Mouse (Mus musculus) limb, embryonic 12.5 days (tissue): ENCODE data around the gene Prrx1. TPM values are rescaled to one million over a fixed set of nuclear protein-coding genes. Genes with fewer than 3 reads are reported as not detected.

Experiments used
- ATAC-seq: fragments of 200-750 bp; cut with Nextera tagmentation; 2 replicates; pipeline ENCODE4 v1.8.0; 2017; ENCODE audit warnings: low read depth, moderate TSS enrichment; ENCODE audit not compliant: insufficient number of reproducible peaks, insufficient read depth, low FRiP score, low TSS enrichment
- H3K27ac ChIP-seq: fragments of 300-500 bp; sonication (generic); 2 replicates; pipeline ENCODE4 v1.5.1; 2016; ENCODE audit warnings: mild to moderate bottlenecking, moderate library complexity
- H3K27me3 ChIP-seq: fragments of 300-500 bp; sonication (generic); 2 replicates; pipeline ENCODE4 v1.6.1; 2016; ENCODE audit warnings: mild to moderate bottlenecking, moderate library complexity
- H3K36me3 ChIP-seq: fragments of 300-500 bp; sonication (generic); 2 replicates; pipeline ENCODE4 v1.6.1; 2016; ENCODE audit warnings: mild to moderate bottlenecking, moderate library complexity
- H3K4me1 ChIP-seq: fragments of 300-500 bp; sonication (generic); replicated peaks from 2 replicates; pipeline ENCODE4 v1.6.1; 2016
- H3K4me2 ChIP-seq: fragments of 300-500 bp; sonication (generic); 2 replicates; pipeline ENCODE4 v1.6.1; 2016; ENCODE audit warnings: mild to moderate bottlenecking, moderate library complexity
- H3K4me3 ChIP-seq: fragments of 300-500 bp; sonication (generic); replicated peaks from 2 replicates; pipeline ENCODE4 v1.5.1; 2016; ENCODE audit warnings: mild to moderate bottlenecking
- H3K9ac ChIP-seq: fragments of 300-500 bp; sonication (generic); replicated peaks from 2 replicates; pipeline ENCODE4 v1.6.1; 2016; ENCODE audit warnings: mild to moderate bottlenecking, moderate library complexity
- H3K9me3 ChIP-seq: fragments of 300-500 bp; sonication (generic); 2 replicates; pipeline ENCODE4 v1.6.1; 2016; ENCODE audit warnings: mild to moderate bottlenecking, moderate library complexity
- WGBS: fragments of 180-500 bp; shearing (Covaris S2); methylation state at CpG from one replicate; pipeline ENCODE4 v1.1.7; 2016; 5-methylcytosine and 5-hydroxymethylcytosine counted together
- polyA plus RNA-seq: library from polyadenylated mRNA; unstranded; fragments of >200 nt; fragmentation: Nextera tagmentation; extraction: Ambion mirVana; gene quantifications from 2 replicates; pipeline ENCODE4 v1.2.1, GENCODE M21; 2016

The Prrx1 gene
- polyA plus RNA-seq, 1 experiment from 2014 or later: 194 TPM

DNA sequence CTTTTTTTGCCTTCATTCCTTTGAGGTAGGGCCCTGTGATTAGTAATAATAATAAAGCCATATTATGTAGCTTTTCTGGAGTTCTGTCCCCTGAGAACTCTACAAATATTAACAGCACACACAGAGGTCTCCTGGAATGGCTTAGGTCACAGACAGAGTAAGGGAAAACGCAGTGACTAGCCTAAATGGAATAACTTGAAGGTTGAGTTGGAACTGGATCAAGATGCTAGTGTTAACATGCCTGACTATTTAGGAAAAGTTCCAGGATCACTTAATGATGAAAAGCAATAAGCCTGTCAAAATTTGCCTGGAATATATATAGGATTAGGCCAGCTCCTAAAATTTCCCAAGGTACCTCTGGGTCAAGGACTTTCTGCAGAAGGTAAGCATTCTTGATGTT lies 28.0 kb downstream of the Prrx1 start:
- Histone ChIP-seq H3K9me3 (no peaks in the 10 kb centered on the region), H3K27me3 (no peaks in the 10 kb centered on the region), H3K4me3 (no peak overlapping the region), H3K36me3 (peaks cover 20% of the 10 kb centered on the region), H3K27ac (no peak overlapping the region), H3K4me1 (peaks cover 80% of the 10 kb centered on the region), H3K4me2 (no peak overlapping the region), H3K9ac (no peak overlapping the region)
- WGBS: 49% methylated on average over 1 of the region's 1 CpGs
- ATAC-seq: no peak

DNA sequence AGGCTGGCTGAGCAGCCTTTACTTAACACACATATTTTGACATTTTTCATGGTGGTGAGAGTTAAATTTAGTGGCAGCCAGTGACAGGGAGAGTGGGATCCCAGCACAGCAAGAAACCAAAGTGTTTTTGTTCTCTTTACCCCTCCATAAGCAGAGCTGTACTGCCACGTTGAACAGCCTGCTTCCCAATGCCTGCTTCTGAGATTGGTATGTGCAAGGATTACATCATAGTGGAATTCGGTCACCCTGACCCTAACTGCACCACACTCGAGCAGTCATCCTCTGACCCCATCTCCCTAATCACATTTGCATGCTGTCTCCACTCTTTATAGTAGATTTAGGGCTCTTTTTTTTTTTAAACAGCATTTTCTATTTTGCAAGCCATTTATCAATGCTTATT lies 28.4 kb downstream of the Prrx1 start:
- Histone ChIP-seq H3K36me3 (peaks cover 23% of the 10 kb centered on the region), H3K4me3 (no peak overlapping the region), H3K9ac (no peak overlapping the region), H3K27ac (no peak overlapping the region), H3K4me1 (peaks cover 77% of the 10 kb centered on the region), H3K9me3 (no peaks in the 10 kb centered on the region), H3K27me3 (no peaks in the 10 kb centered on the region), H3K4me2 (0 out of 2 replicates have a peak overlapping the region, but pooled peaks have one; percentile 1)
- 32% methylated on average over 3 of the region's 3 CpGs for WGBS
- no peak for ATAC-seq

DNA sequence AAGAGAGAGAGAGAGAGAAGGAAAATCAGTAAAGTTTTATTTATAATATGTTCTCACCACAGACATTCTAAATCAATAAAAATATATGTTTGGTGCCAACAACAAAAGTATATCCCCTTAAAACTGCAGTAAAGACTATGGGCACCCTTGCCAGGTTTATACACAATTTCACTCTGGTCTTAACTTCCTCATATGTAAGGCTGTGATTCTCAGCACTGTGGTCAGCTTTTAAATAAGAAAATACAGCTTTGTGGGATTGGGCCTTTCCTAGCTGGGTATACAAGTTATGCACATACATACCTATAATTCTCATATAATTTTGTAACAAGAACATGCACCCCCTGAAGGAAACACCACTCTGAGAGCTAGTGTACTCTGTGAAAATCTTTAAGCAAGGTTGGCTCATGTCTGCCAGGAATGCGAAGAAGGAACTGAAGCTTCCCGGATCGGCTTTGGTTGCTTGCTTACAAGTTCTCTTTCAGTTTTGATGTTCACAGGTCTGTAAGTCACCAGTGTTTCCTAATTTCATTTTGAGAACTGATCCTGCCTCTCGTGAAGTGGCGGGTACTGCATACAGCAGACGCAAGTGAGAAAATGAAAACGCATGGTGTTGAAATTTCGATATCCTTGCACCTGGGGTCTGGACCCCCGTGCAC lies 29.4 kb downstream of the Prrx1 start:
- Histone ChIP-seq H3K9ac (no peak overlapping the region), H3K27me3 (no peaks in the 10 kb centered on the region), H3K4me1 (peaks cover 69% of the 10 kb centered on the region), H3K27ac (no peak overlapping the region), H3K9me3 (no peaks in the 10 kb centered on the region), H3K4me3 (no peak overlapping the region), H3K36me3 (peaks cover 29% of the 10 kb centered on the region), H3K4me2 (0 out of 2 replicates have a peak overlapping the region, but pooled peaks have one; percentile 1)
- 65% methylated on average over 9 of the region's 9 CpGs for WGBS
- no peak for ATAC-seq

DNA sequence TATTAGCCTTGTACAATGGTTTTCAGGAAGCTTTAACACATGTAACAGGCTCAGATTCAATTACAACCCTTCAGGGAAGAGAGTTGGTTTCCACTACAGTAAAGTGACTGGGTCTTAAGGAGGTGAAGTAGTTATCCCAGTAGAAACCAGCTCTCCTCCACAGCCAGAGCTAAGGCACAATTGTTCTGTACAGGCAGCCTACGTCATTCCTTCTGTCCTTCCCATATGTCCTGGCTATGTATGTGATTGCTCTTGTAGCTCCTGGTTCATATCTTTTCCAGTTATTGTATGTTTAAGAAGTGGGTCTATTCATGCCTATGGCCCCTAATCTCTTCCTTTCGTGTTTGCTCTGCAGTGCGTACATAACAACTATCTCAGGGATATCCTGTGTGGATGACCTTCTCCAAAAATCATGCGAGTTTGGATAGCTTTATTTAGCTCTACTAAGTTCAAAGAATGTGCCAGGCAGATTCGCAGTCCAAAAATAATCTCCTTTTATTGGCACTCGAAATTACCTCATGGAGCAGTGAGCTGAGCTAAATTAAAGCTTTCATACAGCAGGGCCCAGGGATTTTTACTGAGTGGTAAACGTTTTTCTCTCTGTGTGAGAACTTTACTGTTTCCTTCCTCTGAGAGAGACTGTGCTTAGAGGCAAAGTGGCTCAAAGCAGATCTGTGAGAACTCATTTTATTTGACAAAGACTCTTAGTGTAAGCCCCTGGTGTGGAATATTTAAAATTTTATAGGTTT lies 31.9 kb downstream of the Prrx1 start:
- H3K27ac ChIP-seq: peak overlapping the region; percentile 24; the same call in 1 of the 2 replicates
- peaks cover 34% of the 10 kb centered on the region for H3K36me3 ChIP-seq
- no peak overlapping the region for H3K9ac ChIP-seq
- H3K27me3 ChIP-seq: no peaks in the 10 kb centered on the region
- H3K4me2 ChIP-seq: no peak overlapping the region
- H3K4me1 ChIP-seq: peaks cover 55% of the 10 kb centered on the region
- no peaks in the 10 kb centered on the region for H3K9me3 ChIP-seq
- no peak for ATAC-seq
- H3K4me3 ChIP-seq: no peak overlapping the region
- WGBS: 48% methylated on average over 7 of the region's 7 CpGs

DNA sequence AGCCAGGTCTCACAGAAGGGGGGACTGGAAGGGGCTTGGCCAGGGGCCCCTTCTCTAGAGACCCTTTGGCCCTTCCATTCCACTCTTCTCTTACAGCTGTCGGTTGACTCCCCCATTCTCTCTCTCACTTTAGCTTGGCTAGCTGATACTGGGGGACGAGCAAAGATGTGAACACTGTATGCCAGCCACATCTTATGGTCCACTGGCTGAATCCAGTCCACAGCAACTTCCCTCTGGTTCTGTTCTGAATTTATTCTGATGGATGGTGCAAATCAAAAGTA lies 32.7 kb downstream of the Prrx1 start:
- Histone ChIP-seq H3K4me3 (no peak overlapping the region), H3K36me3 (peaks cover 40% of the 10 kb centered on the region), H3K4me1 (peaks cover 49% of the 10 kb centered on the region), H3K9me3 (no peaks in the 10 kb centered on the region), H3K9ac (no peak overlapping the region), H3K27ac (no peak overlapping the region), H3K4me2 (no peak overlapping the region), H3K27me3 (no peaks in the 10 kb centered on the region)
- WGBS: 64% methylated on average over 2 of the region's 2 CpGs
- ATAC-seq: no peak

DNA sequence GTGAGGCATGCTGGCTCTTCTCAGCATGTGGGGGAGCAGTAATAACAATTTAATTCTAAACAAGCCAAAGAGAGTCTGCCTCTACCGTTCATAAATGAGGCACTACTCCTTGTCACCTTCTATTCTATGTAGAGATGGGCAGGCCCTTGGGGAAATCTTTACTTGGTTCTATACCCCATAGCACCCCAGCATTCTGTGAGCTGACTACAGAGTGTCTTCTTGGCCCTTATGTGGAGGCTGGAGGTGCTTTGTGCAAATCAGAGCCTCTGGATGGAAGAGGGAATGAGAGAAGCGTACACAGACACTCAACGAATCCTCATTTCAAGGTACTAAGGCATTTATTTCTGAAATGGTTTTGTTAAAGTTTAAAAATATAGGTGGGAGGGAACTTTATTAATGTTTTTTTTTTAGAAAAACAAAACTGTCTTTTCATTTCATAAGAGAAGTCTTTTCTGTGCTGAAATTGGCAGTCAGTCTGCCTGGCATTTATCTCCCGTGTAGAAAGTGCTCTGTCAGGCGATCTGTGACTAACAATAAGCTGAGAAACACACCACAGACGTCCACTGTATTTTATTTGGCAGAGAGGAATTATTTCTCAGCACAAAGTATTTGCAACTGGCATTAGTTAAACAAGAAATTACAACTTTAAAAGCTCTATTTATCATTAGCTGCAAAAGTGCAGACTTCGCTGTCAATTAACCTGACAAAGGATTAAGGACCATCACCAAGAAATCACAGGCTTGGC lies 33.2 kb downstream of the Prrx1 start:
- H3K36me3 ChIP-seq: peaks cover 43% of the 10 kb centered on the region
- no peak overlapping the region for H3K4me3 ChIP-seq
- H3K9me3 ChIP-seq: no peaks in the 10 kb centered on the region
- H3K27ac ChIP-seq: no peak overlapping the region
- no peak overlapping the region for H3K9ac ChIP-seq
- H3K27me3 ChIP-seq: no peaks in the 10 kb centered on the region
- 62% methylated on average over 7 of the region's 7 CpGs for WGBS
- H3K4me1 ChIP-seq: peaks cover 44% of the 10 kb centered on the region
- no peak for ATAC-seq
- no peak overlapping the region for H3K4me2 ChIP-seq

DNA sequence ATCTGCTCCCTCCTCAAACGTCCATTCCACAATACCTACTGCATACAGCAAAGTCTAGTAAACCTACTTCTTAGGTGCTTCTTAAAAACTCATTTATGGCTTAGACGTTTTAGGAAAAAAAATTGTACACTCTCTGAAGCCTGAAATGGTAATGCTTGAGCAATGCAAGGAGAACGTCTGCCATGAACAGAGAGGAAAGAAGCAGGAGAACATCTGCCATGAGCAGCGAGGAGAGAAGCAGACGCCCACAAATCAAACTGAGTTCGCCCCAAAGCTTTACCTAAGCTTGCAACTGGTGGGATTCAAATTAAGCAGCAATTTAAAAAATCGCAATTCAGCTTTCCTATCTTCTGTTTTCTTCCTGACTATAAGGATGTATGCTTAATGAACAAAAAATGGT lies 36.4 kb downstream of the Prrx1 start:
- WGBS: 81% methylated on average over 7 of the region's 7 CpGs
- no peak for ATAC-seq
- Histone ChIP-seq H3K36me3 (peaks cover 57% of the 10 kb centered on the region), H3K4me1 (peaks cover 14% of the 10 kb centered on the region), H3K4me3 (no peak overlapping the region), H3K27ac (no peak overlapping the region), H3K27me3 (no peaks in the 10 kb centered on the region), H3K9ac (no peak overlapping the region), H3K9me3 (peaks cover 2% of the 10 kb centered on the region; the same call in 1 of the 2 replicates), H3K4me2 (no peak overlapping the region)

DNA sequence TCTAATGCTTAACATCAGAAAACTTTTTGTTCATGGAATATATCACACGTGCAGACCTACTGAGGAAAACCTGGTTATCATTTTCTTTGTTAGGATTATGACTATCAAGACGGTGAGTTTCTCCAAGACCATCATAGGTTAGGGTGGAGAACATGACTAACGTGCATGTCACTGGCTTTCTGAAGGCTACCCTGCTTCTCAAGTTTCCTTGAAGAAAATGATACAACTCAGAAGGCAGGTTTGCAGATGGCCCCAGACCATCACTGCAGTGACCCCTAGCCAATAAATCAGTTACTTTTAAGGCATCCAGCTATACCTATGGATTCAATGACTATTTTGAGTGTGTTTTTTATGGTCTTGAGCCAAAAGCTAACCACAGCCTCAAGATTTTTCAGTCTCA lies 38.6 kb downstream of the Prrx1 start:
- Histone ChIP-seq H3K9me3 (peaks cover 8% of the 10 kb centered on the region; the same call in 1 of the 2 replicates), H3K4me3 (no peak overlapping the region), H3K4me2 (no peak overlapping the region), H3K9ac (no peak overlapping the region), H3K36me3 (peaks cover 53% of the 10 kb centered on the region), H3K27ac (no peak overlapping the region), H3K4me1 (no peaks in the 10 kb centered on the region), H3K27me3 (no peaks in the 10 kb centered on the region)
- 78% methylated on average over 3 of the region's 3 CpGs for WGBS
- no peak for ATAC-seq

DNA sequence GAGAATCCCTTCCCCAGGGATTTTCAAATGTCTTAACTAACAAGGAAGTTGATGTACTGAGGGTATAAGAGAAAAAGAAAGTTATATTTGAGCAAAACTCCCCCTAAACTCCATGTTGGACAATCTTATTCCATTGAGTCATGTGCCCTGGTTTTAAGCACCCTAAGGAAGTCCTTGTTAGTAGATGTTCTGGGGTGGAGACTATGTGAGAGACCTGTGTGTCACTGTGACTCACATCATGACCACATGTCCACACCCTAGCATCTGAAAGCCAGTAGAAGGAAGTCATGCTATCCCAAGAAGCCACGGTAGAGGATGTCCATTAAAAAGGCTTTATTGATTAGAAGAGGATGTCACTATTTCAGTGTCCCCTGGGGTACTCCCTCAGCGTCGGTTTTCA lies 40.4 kb downstream of the Prrx1 start:
- Histone ChIP-seq H3K27me3 (no peaks in the 10 kb centered on the region), H3K4me1 (no peaks in the 10 kb centered on the region), H3K36me3 (peaks cover 56% of the 10 kb centered on the region), H3K27ac (no peak overlapping the region), H3K4me3 (no peak overlapping the region), H3K9me3 (peaks cover 8% of the 10 kb centered on the region; the same call in 1 of the 2 replicates), H3K9ac (no peak overlapping the region), H3K4me2 (no peak overlapping the region)
- ATAC-seq: no peak
- WGBS: 91% methylated on average over 3 of the region's 3 CpGs

DNA sequence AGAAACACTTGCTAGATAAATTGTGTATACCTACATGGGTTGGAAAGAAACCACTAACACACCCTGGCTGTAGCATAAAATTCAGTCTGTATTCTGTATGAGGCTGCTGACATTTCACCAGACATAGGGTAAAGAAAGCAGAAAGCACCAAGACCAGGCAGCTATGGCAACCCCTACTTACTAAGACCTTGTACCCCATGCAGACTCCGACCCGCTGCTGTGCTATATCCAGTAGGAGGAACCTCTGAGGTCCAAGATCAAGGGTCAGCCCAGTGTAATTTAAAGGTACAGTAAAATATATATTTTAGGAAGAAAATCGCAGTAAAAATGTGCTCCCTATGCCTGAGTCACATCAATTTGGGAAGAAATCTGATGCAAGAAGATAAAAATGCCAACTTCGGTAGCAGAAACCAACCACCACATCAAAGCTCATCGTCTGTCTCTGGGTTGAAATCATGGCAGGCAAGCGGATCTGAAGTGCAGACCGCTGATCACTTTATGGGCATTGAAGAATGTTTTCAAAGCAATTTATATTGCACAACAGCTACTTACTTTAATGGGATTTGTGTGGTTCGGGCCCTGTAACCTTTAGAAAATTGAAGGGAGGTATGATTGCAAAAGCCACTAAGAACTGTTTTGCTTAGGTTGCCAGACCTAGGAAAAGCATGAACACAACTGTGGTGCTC lies 46.5 kb downstream of the Prrx1 start:
- Histone ChIP-seq H3K27ac (no peak overlapping the region), H3K9ac (no peak overlapping the region), H3K4me1 (no peaks in the 10 kb centered on the region; the same call in 1 of the 2 replicates), H3K4me2 (no peak overlapping the region), H3K27me3 (no peaks in the 10 kb centered on the region), H3K9me3 (peaks cover 5% of the 10 kb centered on the region; the same call in 1 of the 2 replicates), H3K4me3 (no peak overlapping the region), H3K36me3 (peaks cover 37% of the 10 kb centered on the region)
- WGBS: 78% methylated on average over 8 of the region's 8 CpGs
- ATAC-seq: no peak

DNA sequence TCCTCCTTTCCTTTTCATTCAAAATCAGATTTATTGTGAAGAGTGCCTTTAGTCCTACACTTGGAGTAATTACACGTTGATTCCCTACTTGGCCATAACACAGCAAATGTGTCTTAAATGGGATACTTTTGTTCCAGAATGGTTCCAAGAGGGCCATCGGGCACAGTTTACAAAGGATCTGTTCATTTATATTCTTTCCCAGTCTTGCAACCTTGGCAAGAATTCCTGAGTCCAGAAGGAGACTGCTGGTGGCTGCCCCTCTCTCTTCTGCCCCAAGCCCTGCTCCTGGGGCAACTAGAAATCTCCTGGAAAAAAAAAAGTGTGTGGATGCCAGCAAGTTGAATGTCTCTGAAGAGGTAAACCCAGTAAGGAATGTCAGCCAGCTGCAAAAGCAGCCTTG lies 56.2 kb downstream of the Prrx1 start:
- H3K36me3 ChIP-seq: peaks cover 90% of the 10 kb centered on the region
- H3K27ac ChIP-seq: peak overlapping the region; percentile 7; the same call in 1 of the 2 replicates
- WGBS: 86% methylated on average over 2 of the region's 2 CpGs
- H3K27me3 ChIP-seq: no peaks in the 10 kb centered on the region
- peaks cover 2% of the 10 kb centered on the region; the same call in 1 of the 2 replicates for H3K4me1 ChIP-seq
- H3K4me3 ChIP-seq: no peak overlapping the region
- no peak for ATAC-seq
- H3K9me3 ChIP-seq: no peaks in the 10 kb centered on the region
- H3K9ac ChIP-seq: no peak overlapping the region
- H3K4me2 ChIP-seq: no peak overlapping the region
